Mouse (Mus musculus) left cerebral cortex, adult 2 months (tissue): ENCODE results near the gene Fbxl13. TPM values are rescaled to one million over a fixed set of nuclear protein-coding genes. Genes with fewer than 3 reads are reported as not detected.

Experiments
- DNase-seq, 2 experiments: peaks; one replicate each; pipeline ENCODE4 v3.0.0; 2021 to 2022; ENCODE audit warnings: low spot score in 2 of 2, mixed read lengths in 1 of 2; ENCODE audit errors: extremely low spot score in 1 of 2
- H3K27ac ChIP-seq: fragments of 200-600 bp; 2 replicates; pipeline ENCODE4 v1.8.1; 2022
- H3K4me3 ChIP-seq: fragments of 200-600 bp; 2 replicates; pipeline ENCODE4 v1.8.1; 2022
- CTCF ChIP-seq: fragments of 200-600 bp; IDR thresholded peaks from 2 replicates; pipeline ENCODE4 v1.8.1; 2022; ENCODE audit warnings: antibody characterized with exemption, mild to moderate bottlenecking, moderate library complexity
- intact Hi-C: fragments of 180-260 bp; cut with DNase I; formaldehyde crosslinking; loops from one replicate; pipeline ENCODE4 v1.15.1; 2025
- total RNA-seq, 2 experiments: library from RNA; stranded (reverse); gene quantifications; 2 replicates each; pipeline ENCODE4 v1.2.3; 2021

Fbxl13 gene
- total RNA-seq, 2 experiments from 2014 or later, result 0.18 to 0.19 TPM

- no peak for DNase-seq
- Histone ChIP-seq H3K4me3 (no peak overlapping the region), H3K27ac (no peak overlapping the region; the same call in 1 of the 2 replicates)
- TF ChIP-seq CTCF, result no peak
- intact Hi-C loops, result no loop called here
Observed at GRCm38 (mm10) chr5:21487716-21488115, 157.7 kb downstream of the Fbxl13 start.

GRCm38 (mm10) chr5:21487306-21487705 lies 158.1 kb downstream of the Fbxl13 start:
- no peak overlapping the region for H3K27ac ChIP-seq
- H3K4me3 ChIP-seq, result no peak overlapping the region
- DNase-seq, result no peak
- no peak for TF ChIP-seq CTCF
- intact Hi-C loops, result no loop called here

DNA sequence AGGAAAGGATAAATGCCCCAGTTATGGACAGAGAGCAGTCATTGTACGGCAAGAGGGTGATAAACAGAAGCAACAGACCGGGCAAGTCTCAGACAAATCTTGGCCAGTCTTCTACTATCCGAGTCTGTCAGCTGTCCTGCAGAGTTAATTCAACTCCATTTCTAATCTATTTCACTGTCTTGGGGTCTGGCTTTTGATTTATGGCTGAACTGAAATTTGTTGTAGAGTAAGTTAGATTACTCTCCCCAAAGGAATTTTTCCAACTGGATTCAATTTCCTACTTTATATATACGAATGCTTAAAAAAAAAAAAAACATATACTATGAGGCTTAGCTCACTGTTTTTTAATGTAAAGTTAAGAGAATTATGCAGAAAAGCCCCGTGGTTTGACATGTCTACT lies 158.6 kb downstream of the Fbxl13 start:
- no peak overlapping the region for H3K4me3 ChIP-seq
- TF ChIP-seq CTCF, result no peak
- H3K27ac ChIP-seq, result no peak overlapping the region
- DNase-seq, result no peak
- intact Hi-C loops, result no loop called here

DNA sequence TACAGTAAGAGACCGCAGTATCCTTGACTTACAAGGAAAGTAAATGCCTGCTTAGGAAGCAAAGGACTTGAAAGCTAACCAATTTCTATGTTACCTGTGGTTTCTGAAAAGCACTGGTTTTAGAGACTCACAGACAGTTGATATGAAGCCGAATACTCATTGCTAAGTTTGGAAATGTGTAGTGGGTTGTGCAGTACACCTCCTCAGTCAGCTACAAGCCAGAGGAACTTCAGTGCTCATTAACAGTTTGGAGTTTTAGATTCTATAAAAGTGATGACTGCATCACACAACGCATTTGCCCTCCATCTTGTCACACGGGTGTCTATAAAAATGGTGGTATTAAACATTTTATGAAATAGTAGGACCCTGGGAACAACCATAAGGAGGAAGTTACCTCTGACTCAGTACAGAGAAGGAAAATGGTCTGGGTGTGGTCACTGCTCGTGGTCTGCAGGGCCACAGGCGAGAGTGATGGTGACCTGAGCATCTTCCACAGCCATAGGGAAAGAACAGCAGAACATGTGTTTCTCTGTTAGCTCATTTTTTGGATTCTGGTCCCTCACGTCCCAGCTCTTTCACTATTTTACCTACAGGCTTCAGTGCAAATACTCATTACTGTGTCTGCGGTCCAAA lies 160.1 kb downstream of the Fbxl13 start:
- H3K27ac ChIP-seq, result no peak overlapping the region
- intact Hi-C loops, result no loop called here
- no peak for TF ChIP-seq CTCF
- DNase-seq, result no peak
- no peak overlapping the region for H3K4me3 ChIP-seq

- intact Hi-C loops, result no loop called here
Observed at GRCm38 (mm10) chr5:21483275-21483674, 162.2 kb downstream of the Fbxl13 start.

DNA sequence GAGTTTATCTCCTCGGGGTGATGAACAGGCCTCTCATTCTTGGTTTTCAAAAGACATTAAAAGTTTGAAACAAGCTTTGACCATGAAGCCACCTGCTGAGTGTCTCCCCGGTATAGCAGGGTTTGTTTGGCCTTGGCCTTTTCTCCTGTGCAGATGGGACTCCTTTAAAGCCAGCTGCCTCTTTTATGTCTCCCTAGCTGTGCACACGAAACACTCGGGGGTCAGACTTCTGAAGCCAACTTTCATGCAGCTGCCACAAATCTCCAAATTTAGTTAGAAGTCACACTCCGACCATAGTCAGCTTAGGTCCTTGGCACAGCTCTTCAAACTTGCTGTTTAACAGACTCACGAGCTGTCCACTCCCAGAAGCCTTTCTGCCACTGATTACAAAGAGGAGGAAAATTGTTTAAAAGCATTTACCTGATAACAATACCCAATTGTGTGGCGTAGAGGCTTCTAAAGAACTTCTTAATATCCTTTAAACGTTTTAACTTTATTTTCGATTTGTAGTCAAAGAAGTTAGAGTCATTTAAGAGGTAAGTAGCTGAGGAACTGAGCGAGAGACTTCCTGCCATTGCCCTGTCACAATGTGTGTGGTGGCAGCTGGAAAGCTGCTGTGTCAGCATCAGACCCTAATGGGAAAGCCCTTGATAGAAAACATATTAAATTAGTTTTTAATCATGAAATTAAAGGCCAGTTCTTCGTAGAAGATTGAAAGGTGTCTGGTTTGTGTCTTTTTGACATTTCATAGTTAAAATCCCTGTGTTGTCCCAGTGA lies 162.8 kb downstream of the Fbxl13 start:
- no peak for DNase-seq
- TF ChIP-seq CTCF, result no peak
- H3K4me3 ChIP-seq, result no peak overlapping the region
- H3K27ac ChIP-seq, result no peak overlapping the region
- intact Hi-C loops, result no loop called here

More at GRCm38 (mm10) chr5:21483275-21483674, 162.2 kb downstream of the Fbxl13 start:
- no peak overlapping the region for H3K27ac ChIP-seq
- TF ChIP-seq CTCF, result no peak
- DNase-seq, result no peak
- no peak overlapping the region for H3K4me3 ChIP-seq

DNA sequence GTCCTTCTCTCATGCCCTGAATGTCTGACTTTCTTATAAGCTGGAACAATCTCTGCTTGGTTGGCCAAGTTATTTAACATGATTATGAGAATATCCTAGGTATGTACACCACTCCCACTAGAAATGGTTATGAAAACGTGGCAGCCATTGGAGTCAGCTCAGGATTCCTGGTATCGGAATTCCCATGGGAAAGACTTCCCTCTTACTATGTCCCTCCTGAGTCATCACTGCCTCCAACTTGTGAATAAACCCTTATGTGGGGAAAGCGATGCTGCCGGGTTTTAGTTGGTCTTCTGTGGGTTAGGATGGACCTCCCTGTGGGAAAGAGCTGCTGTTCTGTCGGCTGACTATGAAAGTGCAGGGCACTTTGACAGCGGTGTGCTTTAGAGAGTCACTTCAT lies 163.9 kb downstream of the Fbxl13 start:
- intact Hi-C loops, result no loop called here
- TF ChIP-seq CTCF, result no peak
- Histone ChIP-seq H3K27ac (no peak overlapping the region), H3K4me3 (no peak overlapping the region)
- DNase-seq, result no peak

DNA sequence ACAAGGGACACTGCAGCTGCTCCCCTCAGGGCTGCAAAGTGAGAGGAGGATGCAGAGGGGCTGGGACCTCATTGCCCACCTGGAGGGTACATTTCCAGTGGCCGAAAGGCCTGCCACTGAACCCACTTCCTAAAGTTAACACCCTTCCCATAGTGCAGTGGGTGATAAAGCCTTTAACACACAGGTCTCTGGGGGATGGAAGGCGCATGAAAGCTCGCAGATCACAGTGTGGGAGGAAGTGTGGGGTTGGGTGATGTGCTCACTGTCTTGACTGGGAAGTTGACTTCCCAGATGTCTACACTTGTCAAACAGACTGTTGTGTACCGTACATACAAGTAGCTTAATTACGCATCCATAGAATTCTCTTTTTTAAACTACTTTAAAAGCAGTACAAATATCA lies 165.7 kb downstream of the Fbxl13 start:
- no peak overlapping the region for H3K4me3 ChIP-seq
- TF ChIP-seq CTCF, result no peak
- no peak overlapping the region for H3K27ac ChIP-seq
- DNase-seq, result no peak
- intact Hi-C loops, result no loop called here

DNA sequence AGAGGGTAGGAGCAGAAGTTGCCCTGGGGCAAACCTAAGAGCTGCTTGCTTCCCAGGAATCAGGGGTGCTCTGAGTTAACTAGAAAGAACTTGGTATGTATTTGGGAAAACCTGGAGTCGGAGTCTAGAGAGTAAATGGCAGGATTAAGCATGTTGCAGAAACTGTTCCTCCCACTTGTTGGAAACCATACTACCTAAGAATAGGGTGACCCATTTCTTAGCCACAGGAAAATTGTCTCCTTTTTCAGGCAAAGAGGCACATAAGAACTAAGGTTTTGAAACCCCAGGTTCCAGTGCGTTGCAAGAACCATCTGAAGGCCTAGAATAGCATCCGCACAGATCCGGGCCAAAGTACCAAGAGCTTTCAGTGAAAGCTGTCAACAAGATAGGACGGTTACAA lies 167.0 kb downstream of the Fbxl13 start:
- intact Hi-C loops, result no loop called here
- Histone ChIP-seq H3K27ac (no peak overlapping the region), H3K4me3 (no peak overlapping the region)
- no peak for DNase-seq
- no peak for TF ChIP-seq CTCF

- H3K4me3 ChIP-seq, result no peak overlapping the region
- no peak overlapping the region for H3K27ac ChIP-seq
- intact Hi-C loops, result no loop called here
- TF ChIP-seq CTCF, result no peak
- DNase-seq, result no peak
Observed at GRCm38 (mm10) chr5:21468100-21468499, 177.3 kb downstream of the Fbxl13 start.

- no peak for TF ChIP-seq CTCF
- Histone ChIP-seq H3K27ac (no peak overlapping the region), H3K4me3 (no peak overlapping the region)
- DNase-seq, result no peak
- intact Hi-C loops, result no loop called here
Observed at GRCm38 (mm10) chr5:21467387-21467786, 178.0 kb downstream of the Fbxl13 start.

DNA sequence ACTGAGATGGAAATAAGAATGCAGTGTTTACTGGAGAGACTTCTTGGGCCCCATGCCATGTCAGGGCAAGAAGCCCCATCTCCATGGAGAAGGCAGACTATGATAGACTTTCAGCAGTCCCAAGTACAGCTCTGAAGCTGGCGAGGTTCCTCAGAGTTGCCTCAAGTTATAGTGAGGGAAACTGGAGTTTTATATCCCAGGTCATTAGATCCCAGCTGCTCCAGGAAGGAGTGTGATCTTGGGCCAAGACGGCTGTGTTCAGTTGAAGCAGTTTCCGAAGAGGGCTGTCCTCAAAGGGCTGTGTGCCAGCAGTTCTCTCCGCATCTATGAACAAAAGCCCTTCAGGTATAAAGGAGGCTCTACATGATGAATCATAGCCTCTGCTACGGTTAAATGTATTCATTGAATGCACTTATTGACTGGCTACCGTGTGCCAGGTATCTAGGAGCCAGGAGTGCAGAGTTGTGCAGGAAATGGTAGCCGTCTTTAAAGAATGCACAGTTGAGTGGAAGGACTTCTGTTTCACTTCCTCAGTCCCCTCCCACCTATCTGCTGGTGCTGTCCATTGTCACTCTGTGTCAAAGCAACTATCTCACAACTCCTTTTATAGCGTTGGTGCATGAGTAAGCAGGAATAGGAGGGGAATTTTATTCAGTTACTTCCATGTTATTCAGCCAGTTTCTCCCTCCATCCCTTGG lies 204.5 kb downstream of the Fbxl13 start:
- no peak for DNase-seq

More for the DNA sequence above, 204.5 kb downstream of the Fbxl13 start:
- Histone ChIP-seq H3K4me3 (no peak overlapping the region), H3K27ac (no peak overlapping the region)
- no peak for TF ChIP-seq CTCF
- intact Hi-C loops, result no loop called here
